Mouse (Mus musculus): Measurements from ENCODE around the gene Dand5. TPM values are rescaled to one million over a fixed set of nuclear protein-coding genes. Genes with fewer than 3 reads are reported as not detected.
A peak's percentile ranks its signal among the peaks of the same experiment; 100 is the strongest.

The Dand5 gene
- polyA plus RNA-seq, 1 experiment = 6.7 TPM

GRCm38 (mm10) chr8:84809941-84810280 lies 12.7 kb downstream of the Dand5 start:
- Histone ChIP-seq H3K4me2 (ENCODE audit: low read depth) (no peak overlapping the region), H3ac (ENCODE audit: control insufficient read depth, insufficient read length) (no peak overlapping the region), H3K4me3 (no peak overlapping the region), H3K36me3 (ENCODE audit: control insufficient read depth, insufficient read depth) (no peaks in the 10 kb centered on the region), H3K79me2 (ENCODE audit: control insufficient read depth, insufficient read depth) (no peaks in the 10 kb centered on the region), H3K27me3 (ENCODE audit: control insufficient read depth, insufficient read depth, insufficient read length) (no peaks in the 10 kb centered on the region)
- TF ChIP-seq TCF3 (IDR thresholded peaks at IDR 0.05; ENCODE audit: insufficient read length, low read depth) (no peak), CEBPB (IDR thresholded peaks at IDR 0.05; ENCODE audit: insufficient read depth, poor library complexity, severe bottlenecking) (no peak), POLR2AphosphoS2 (IDR thresholded peaks at IDR 0.05; ENCODE audit: insufficient read length, low read depth) (no peak), REST (IDR thresholded peaks at IDR 0.05; ENCODE audit: insufficient read depth, insufficient read length) (no peak), E2F4 (IDR thresholded peaks at IDR 0.05; ENCODE audit: insufficient read depth) (no peak), SRF (IDR thresholded peaks at IDR 0.05; ENCODE audit: control insufficient read depth, insufficient read length, low read depth) (no peak), TCF12 (IDR thresholded peaks at IDR 0.05; ENCODE audit: insufficient read depth, poor library complexity, severe bottlenecking) (no peak), MAX (IDR thresholded peaks at IDR 0.05; ENCODE audit: low read depth) (no peak), MYOG (IDR thresholded peaks at IDR 0.05; ENCODE audit: control insufficient read depth in 1 of 3, insufficient read depth in 1 of 3, insufficient read length in 2 of 3, low read depth in 2 of 3) (no peak), USF1 (IDR thresholded peaks at IDR 0.05; ENCODE audit: low read depth) (no peak), POLR2A (IDR thresholded peaks at IDR 0.05; ENCODE audit: insufficient read length, low read depth) (no peak), MYOD1 (IDR thresholded peaks at IDR 0.05; ENCODE audit: control insufficient read depth in 1 of 3, insufficient read length in 2 of 3, low read depth in 2 of 3) (no peak)

- Histone ChIP-seq H3K27me3 (ENCODE audit: control insufficient read depth, insufficient read depth, insufficient read length) (no peaks in the 10 kb centered on the region), H3K79me2 (ENCODE audit: control insufficient read depth, insufficient read depth) (no peaks in the 10 kb centered on the region), H3K4me2 (ENCODE audit: low read depth) (no peak overlapping the region)
Observed at GRCm38 (mm10) chr8:84809109-84809940, 13.3 kb downstream of the Dand5 start.

GRCm38 (mm10) chr8:84806031-84806430 lies 16.6 kb downstream of the Dand5 start:
- Histone ChIP-seq H3K36me3 (ENCODE audit: control insufficient read depth, insufficient read depth) (no peaks in the 10 kb centered on the region), H3K4me3 (no peak overlapping the region), H3K4me2 (ENCODE audit: low read depth) (no peak overlapping the region), H3K27me3 (ENCODE audit: control insufficient read depth, insufficient read depth, insufficient read length) (no peaks in the 10 kb centered on the region), H3K79me2 (ENCODE audit: control insufficient read depth, insufficient read depth) (no peaks in the 10 kb centered on the region), H3ac (ENCODE audit: control insufficient read depth, insufficient read length) (no peak overlapping the region)
- TF ChIP-seq POLR2AphosphoS2 (IDR thresholded peaks at IDR 0.05; ENCODE audit: insufficient read length, low read depth) (no peak), TCF12 (IDR thresholded peaks at IDR 0.05; ENCODE audit: insufficient read depth, poor library complexity, severe bottlenecking) (no peak), E2F4 (IDR thresholded peaks at IDR 0.05; ENCODE audit: insufficient read depth) (no peak), TCF3 (IDR thresholded peaks at IDR 0.05; ENCODE audit: insufficient read length, low read depth) (no peak), MYOG (IDR thresholded peaks at IDR 0.05; ENCODE audit: control insufficient read depth in 1 of 3, insufficient read depth in 1 of 3, insufficient read length in 2 of 3, low read depth in 2 of 3) (no peak), MYOD1 (IDR thresholded peaks at IDR 0.05; ENCODE audit: control insufficient read depth in 1 of 3, insufficient read length in 2 of 3, low read depth in 2 of 3) (no peak), CEBPB (IDR thresholded peaks at IDR 0.05; ENCODE audit: insufficient read depth, poor library complexity, severe bottlenecking) (no peak), USF1 (IDR thresholded peaks at IDR 0.05; ENCODE audit: low read depth) (no peak), POLR2A (IDR thresholded peaks at IDR 0.05; ENCODE audit: insufficient read length, low read depth) (no peak), SRF (IDR thresholded peaks at IDR 0.05; ENCODE audit: control insufficient read depth, insufficient read length, low read depth) (no peak), MAX (IDR thresholded peaks at IDR 0.05; ENCODE audit: low read depth) (no peak), REST (IDR thresholded peaks at IDR 0.05; ENCODE audit: insufficient read depth, insufficient read length) (no peak)

More at GRCm38 (mm10) chr8:84809109-84809940, 13.3 kb downstream of the Dand5 start:
- H3K4me3 ChIP-seq = no peak overlapping the region
- no peak overlapping the region for H3ac ChIP-seq (ENCODE audit: control insufficient read depth, insufficient read length)
- TF ChIP-seq MYOG (IDR thresholded peaks at IDR 0.05; ENCODE audit: control insufficient read depth in 1 of 3, insufficient read depth in 1 of 3, insufficient read length in 2 of 3, low read depth in 2 of 3) (peak; percentile 62 to 87 (median 70)), MYOD1 (IDR thresholded peaks at IDR 0.05; ENCODE audit: control insufficient read depth in 1 of 3, insufficient read length in 2 of 3, low read depth in 2 of 3) (peak in 1 of 3 experiments; percentile 75), POLR2AphosphoS2 (IDR thresholded peaks at IDR 0.05; ENCODE audit: insufficient read length, low read depth) (no peak)
- H3K36me3 ChIP-seq (ENCODE audit: control insufficient read depth, insufficient read depth) = no peaks in the 10 kb centered on the region

GRCm38 (mm10) chr8:84799999-84800831 lies 22.4 kb downstream of the Dand5 start, which contains the start of gene Nfix:
Gene Nfix (minus strand): TSS chr8:84800344.
- TF ChIP-seq TCF3 (IDR thresholded peaks at IDR 0.05; ENCODE audit: insufficient read length, low read depth) (peak; percentile 13), MYOD1 (IDR thresholded peaks at IDR 0.05; ENCODE audit: control insufficient read depth in 1 of 3, insufficient read length in 2 of 3, low read depth in 2 of 3) (peak in 1 of 3 experiments; percentile 61), TCF12 (IDR thresholded peaks at IDR 0.05; ENCODE audit: insufficient read depth, poor library complexity, severe bottlenecking) (no peak), CEBPB (IDR thresholded peaks at IDR 0.05; ENCODE audit: insufficient read depth, poor library complexity, severe bottlenecking) (no peak), POLR2A (IDR thresholded peaks at IDR 0.05; ENCODE audit: insufficient read length, low read depth) (peak; percentile 64), POLR2AphosphoS2 (IDR thresholded peaks at IDR 0.05; ENCODE audit: insufficient read length, low read depth) (peak; percentile 36), SRF (IDR thresholded peaks at IDR 0.05; ENCODE audit: control insufficient read depth, insufficient read length, low read depth) (no peak), MYOG (IDR thresholded peaks at IDR 0.05; ENCODE audit: control insufficient read depth in 1 of 3, insufficient read depth in 1 of 3, insufficient read length in 2 of 3, low read depth in 2 of 3) (peak in 2 of 3 experiments; percentile 49 to 63)
- Histone ChIP-seq H3K4me3 (peak within 1 kb of the TSS; percentile 51), H3K27me3 (ENCODE audit: control insufficient read depth, insufficient read depth, insufficient read length) (no peaks in the 10 kb centered on the region)

More at GRCm38 (mm10) chr8:84799999-84800831, 22.4 kb downstream of the Dand5 start, which contains the start of gene Nfix:
- peak within 1 kb of the TSS; percentile 98 for H3ac ChIP-seq (ENCODE audit: control insufficient read depth, insufficient read length)
- peaks cover 40% of the 10 kb centered on the region for H3K79me2 ChIP-seq (ENCODE audit: control insufficient read depth, insufficient read depth)
- peak within 1 kb of the TSS; percentile 95 for H3K4me2 ChIP-seq (ENCODE audit: low read depth)
- H3K36me3 ChIP-seq (ENCODE audit: control insufficient read depth, insufficient read depth) = peaks cover 6% of the 10 kb centered on the region
